Mouse (Mus musculus): ENCODE results near the gene 1700012A03Rik. TPM values are rescaled to one million over a fixed set of nuclear protein-coding genes. Genes with fewer than 3 reads are reported as not detected.

Gene 1700012A03Rik
- not detected for polyA plus RNA-seq (2017; shearing (Covaris generic))

DNA sequence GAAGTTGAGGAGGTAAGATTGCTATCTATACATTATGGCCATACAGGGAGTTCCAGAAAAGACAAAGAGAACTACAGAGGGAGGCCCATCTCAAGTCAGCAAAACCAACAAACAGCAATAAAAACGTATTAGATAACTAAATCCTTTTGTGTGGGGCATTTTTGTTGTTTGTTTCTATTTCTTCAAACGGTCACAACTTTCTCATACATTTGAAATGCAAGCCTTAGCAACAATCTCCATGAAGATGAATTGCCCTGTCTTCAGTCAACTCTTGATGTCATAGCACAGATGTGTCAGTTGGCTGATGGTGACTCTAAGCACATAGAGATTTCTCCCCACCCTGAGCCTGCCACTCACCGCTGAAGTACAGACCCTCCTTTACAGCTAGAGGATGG is at the start of gene 1700012A03Rik:
Gene 1700012A03Rik, plus strand, starts transcription at position 296 of the 395 bp plus-strand sequence.
- no peak for ATAC-seq

DNA sequence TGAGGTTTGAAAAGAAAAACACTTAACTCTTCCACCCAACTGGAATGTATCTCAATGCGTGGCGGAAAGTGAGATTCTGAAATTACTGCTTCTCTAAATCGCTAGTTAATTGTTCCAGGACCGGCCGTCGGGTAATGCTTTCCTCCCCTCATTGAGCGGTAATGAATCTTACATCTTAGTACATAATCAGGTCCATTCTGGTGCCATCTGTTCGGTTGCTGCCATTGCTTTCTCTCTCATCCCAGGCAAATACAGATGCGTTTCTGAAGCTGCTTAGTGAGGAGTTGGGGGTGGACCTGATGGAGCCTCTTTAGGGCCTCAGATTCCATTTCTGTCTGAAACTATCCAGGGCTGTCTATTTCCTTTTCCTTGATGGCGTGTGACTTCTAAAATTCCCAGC is 45.8 kb upstream of the 1700012A03Rik start:
- no peak for ATAC-seq

DNA sequence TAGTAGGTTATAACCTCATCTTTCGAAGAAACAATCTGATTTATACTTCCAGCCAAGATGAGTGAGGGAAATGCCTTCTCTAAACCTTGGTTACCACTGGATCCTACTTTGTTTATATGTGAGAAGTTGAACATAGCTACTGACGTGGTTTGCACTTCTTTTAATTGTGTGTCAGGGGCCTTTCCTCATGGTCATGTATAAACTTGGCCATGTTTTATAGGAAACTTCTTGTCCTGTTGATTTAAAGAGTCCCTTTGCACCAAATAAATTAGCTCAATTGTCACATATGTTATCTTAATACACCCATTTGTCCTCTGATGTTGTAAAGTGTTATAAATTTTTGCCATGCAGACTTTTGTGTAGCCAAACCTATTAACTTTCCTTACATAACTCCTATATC is 44.1 kb upstream of the 1700012A03Rik start:
- no peak for ATAC-seq

DNA sequence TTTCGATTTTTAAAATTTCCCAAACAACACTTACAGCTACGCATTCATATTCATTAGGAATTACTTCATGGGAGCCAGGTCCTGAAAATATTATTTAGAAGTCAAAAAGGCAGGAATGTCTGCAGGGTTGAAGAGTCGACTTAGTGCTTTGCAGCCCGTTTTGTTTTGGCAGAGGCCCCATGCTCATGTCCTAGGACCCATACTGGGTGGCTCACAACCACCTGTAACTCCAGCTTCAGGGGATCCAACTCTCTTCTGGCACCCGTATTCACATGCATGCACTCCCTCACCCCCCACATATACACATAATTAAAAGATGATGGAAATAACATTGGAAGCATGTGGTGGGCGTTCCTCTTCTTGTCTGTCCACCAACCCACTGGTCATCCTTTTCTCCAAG is 43.7 kb upstream of the 1700012A03Rik start:
- ATAC-seq: no peak

DNA sequence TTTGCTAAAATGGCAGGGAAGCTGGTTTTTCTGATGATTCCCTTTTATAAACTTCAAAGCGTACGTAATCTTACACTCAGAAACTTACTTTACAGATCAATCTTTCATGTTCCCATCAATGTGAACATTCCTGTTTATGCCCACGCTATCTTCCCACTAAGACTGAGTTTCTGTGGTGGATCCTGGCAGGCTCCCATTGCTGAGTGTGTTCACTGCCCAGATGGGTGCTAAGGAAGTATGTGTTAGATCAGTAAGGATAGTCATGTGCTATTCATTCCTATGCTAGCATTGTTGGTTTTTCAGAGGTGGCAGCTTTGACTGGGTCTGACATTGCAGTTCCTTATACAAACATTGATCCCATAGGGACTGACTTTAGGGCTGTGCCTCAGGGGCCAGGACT is 42.7 kb upstream of the 1700012A03Rik start:
- no peak for ATAC-seq

DNA sequence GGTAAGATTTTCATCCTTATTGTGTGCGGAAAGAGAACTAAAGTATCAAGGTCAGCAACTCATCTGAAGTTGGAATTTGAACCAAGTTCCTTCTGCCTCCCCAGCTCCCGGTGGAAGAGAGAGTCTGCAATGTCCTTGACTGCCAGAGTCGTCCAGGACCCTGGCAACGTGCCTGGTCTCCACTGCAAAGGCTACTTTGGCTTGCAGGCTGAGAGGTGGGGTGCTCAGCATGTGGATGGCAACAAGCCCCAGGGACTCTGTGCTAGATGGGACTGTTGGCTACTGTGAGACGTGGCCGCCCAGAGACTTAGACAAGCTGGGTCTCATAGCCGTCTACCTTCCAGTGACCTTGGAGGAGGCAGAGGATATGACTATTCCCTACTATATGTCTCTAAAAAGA is 33.2 kb upstream of the 1700012A03Rik start:
- ATAC-seq: no peak

DNA sequence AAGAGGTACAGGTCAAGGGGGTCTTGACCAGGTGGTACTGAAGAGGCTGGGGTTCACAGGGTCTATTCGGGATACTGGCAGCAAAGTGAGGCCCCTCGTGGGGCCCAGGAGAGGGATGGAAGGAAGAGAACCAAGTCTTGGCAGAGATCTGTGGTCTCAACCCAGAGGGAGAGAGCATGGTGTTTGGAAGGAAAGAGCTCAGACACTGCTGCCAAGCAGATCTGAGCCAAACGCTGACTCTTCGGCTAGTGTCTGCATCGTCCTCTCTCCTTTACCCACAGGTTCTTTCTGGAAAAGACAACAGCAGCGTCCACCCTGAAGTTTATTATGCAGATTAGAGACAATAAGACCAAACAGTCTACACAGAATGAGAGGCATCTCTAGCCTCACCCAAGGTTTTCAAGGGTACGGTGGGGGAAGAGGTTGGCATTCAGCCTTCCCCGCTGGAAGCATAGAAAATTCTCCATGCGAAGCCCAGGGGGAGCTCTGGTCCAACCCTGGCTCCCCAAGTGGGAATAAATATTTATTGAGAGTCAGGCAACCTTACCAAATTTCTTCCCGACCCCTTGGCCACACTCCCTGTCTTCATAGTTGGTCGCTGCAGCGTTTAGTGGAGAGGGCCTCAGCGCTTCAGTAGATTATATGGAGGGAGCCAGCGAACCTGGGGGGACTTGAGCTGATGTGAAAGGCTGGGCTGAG is 32.5 kb upstream of the 1700012A03Rik start:
- ATAC-seq: no peak

DNA sequence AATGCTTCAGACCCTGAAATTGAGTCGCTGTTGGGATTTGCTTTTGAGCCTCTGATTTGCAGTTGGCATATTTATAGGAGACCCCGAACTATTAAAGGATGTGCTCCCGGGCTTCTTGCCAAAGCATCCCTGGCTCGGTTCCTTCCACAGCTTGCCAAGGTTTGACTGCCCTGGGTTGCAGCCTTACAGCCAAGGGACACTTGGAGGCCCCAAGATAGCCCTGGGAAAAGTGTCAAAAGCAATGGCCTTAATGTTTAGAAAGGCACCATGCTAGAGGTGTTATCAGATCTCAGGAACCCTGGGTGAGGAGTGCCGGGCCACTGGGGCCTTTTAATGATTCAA is 32.0 kb upstream of the 1700012A03Rik start:
- no peak for ATAC-seq

DNA sequence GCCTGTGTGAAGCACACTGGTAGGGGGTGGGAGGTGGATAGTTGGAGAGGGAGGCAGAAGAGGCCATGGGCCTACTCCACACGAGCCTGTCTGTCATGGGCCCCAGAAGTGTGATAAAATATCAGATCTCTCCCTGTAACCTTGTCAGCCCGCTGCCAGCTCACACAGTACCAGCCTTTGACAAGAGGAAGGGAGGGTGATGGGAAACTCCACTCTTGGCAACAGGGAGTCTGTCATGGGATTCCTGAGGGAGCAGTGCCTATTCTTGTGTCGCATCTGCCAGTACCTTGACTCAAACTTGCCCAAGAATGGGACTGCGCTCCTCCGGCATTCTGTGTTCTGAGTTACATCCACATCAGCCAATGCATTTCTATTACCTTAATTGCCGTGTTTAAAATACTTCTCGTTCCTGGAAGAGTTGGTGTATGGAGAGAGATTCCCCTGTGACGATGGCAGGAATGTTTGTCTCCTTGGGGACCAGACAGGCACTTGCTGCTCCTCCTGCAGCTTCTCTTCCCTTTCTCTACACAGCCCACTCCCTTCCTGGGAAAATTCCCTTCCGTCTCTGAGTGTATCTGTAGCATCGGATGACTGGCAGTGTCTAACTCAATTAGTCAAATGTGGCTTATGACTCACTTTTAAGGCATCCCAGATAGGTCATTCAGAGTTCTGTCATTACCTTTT is 28.1 kb upstream of the 1700012A03Rik start:
- no peak for ATAC-seq

DNA sequence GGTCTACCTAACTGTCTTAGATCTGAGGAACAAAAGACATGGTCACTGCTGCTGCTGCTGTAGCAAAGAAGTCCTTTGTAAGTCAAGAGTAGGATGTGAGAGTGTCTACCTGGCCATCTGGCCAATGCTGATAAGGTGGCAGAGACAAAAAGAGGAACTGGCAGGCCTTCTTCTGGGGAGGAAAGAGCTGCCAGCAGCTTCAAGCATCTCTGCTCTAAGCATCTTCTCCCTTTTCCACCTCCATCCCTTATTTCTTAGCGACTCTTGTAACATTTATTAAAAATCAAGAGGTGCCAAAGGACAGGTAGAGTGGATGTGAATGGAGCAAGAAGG is 27.5 kb upstream of the 1700012A03Rik start:
- no peak for ATAC-seq

DNA sequence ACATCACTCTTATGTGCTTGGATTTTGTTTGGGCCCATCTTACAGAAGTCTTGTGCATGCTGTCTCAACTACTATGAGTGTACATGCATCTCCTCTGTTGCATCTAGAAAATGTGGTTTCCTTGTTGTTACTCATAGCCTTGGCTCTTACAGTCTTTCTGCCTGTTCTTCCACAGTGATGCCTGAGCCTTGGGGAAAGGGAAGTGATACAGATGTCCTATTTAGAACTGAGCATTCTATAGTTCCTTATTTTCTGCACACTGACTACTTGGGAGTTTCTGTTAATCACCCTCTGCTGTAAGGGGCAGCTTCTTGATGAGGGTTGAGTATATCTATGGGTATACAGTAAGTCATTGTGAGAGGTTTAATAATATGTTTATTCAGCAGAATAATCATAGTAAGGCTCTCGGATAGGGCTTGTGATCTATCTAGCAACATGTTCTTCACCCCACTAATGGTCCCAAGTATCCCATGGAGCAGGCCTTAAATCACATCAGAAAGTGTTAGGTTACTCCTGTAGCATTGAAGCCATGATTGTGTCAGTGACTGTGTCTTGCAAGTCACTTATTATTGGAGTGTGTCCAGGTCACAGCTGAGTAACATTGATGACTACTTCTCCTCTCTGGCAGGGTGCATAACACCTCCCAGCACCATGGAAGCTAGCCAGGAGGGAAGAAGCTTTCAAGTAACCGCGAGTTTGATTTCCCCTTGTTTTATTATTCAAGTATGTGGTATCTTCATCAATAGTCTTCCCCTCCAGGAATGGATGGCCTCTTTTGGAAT is 21.6 kb upstream of the 1700012A03Rik start:
- no peak for ATAC-seq

DNA sequence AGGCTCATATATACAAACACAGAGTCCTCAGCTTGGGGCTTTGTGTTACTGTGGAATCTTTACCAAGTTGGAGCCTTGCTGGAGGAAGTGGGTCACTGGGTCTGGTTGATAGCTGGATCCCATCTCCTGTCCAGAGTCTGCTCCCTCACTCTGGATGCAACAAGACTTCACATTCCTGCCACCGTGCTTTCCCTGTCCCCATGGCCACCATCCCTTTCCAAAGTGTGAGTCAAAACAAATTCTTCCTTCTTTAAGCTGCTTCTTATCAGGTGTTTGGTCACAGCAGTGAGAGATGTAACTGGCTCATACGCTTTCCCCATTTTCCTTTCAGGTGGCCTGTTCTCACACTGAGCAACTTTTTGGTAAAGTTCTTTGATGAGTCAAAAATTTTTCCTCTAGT is 15.8 kb upstream of the 1700012A03Rik start:
- ATAC-seq: no peak

DNA sequence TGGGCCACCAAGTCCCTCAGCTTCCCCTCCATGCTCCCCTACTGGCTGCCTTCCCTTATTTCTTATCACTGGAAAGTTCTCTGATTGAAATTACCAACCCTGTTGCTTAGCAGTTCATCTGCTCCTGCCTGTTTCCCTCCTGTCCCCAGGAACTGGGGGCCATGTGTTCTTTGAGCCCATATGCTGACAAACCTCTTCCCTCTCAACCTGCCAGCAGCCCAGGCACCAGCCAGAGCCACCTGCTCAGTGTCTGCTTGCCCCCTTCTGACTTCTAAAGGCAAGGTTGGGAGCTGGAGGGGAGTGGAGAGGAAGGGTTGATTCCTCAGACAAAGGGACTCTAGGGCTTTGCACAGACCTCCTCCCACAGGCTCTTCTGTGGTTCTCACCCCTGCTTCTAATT is 4.7 kb upstream of the 1700012A03Rik start:
- ATAC-seq: no peak

DNA sequence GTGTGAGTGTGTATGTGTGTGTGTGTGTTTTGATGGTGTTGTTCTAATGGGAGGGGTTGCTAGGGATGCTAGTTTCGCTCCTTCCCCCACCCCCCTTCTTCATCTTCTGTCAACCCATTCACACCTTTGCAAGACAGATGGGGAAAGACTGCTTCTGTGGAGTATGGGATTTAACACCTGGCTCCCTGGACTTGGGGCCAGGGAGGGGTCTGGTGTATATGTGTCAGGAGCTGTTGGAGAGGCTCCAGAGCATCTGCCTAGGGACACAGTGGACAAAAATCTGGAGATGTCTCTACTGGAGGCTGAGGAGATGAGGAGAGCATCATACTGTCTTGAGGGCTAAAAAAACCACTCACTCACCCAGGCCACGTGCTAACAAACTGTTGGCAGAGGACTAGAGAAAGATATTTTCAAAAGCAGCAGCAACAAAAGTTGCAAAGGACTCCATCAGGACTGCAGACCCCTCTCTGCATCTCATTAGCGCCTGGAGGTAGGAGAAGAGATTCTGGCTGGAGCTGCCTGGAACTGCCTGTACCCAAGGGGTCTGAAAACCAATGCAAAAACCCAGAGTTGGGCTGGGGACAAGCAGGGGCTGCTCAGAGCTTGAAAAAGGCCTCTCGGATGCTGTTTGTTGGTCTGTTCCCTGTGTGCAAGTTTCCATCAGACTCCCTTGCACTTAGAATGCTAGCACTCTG is 643 bp upstream of the 1700012A03Rik start:
- ATAC-seq: no peak

DNA sequence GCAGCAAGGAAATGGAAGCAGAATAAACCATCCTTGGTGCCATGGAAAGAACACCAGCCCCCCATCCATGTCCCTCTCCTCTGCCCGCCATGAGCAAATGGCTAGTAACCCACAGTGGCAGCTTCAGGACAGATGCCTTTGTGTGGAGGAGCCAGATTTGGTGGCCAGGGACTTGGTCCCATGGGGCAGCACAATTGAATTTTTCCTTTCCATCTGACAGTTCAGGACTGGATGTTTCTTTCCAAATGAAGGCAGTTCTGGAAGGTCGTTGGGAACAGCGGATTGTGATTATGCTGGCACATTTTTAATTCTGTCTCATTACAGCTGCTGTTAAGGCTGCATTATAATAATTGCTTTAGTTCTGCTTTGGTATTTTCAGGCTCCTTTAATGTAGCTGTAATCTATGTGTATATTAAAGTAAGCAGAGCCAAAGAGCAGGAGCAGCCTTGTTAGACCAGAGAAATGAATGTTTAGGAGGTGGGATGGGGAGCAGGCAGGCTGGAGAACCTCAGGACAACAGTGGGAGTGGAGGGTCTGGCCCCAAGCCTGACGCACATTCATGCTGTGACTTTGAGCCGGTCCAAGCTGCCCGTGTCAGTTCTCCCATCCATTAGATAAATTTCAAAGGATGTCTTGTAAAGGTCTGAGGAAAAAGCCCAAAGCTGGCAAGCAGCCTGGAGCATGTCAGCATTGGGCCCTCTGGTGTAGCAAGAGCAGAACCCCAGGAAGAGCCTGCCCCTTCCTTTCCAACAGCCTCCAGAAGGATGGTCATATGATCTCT is 2.3 kb downstream of the 1700012A03Rik start:
- ATAC-seq: no peak

DNA sequence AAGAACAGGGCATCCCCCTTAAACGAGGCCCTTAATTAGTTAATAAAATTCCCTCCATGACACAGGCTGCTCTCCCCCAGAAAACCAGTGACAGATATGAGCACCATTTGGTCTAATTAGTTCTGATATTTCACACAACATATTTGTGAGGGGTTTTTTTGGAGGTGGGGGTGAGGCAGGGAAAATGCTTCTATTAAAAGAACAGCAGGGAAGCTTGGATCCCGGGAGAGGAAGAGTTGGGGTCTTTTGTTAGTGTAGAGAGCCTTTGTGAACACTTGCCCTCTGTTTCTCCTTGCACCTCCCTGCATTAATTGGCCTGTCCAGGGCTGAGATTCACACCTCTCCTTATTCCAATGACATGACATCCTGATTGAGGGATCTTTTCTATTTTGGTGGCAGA is 6.5 kb downstream of the 1700012A03Rik start:
- no peak for ATAC-seq

DNA sequence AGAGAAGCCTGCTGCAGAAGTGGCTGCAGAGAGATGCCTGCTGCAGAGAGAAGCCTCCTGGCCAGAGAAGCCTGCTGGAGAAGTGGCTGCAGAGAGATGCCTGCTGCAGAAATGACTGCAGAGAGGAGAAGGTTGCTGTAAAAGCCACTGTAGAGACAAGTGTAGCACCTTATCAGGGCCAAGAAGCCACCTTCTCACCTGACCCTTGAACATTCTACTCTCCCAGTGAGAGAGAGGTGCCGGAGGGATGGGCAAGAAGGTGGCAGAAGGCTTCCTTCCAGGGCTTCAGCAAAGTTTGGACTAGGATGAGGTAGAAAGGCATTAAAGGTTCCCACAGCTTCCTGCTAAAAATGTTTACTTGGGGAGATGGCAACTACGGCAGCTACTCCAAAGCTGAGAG is 8.5 kb downstream of the 1700012A03Rik start:
- no peak for ATAC-seq

DNA sequence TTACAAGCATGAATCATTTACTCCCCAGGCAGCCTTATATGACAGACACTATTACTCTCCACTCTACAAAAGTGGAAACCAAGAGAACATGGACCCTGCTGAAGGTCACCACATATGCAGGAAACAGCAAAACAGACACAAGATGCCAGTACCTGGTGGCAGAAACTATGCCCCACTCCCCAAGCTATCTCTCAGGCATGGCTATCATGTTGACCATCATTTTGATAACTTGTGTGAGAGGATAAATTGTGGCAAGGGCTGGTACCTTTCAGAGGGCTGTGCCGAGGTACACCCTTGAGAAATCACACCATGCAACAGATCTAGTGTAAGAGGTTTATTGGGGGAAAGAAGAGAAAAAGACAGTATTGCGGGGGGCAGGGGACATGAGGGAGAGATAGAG is 10.6 kb downstream of the 1700012A03Rik start:
- ATAC-seq: no peak

DNA sequence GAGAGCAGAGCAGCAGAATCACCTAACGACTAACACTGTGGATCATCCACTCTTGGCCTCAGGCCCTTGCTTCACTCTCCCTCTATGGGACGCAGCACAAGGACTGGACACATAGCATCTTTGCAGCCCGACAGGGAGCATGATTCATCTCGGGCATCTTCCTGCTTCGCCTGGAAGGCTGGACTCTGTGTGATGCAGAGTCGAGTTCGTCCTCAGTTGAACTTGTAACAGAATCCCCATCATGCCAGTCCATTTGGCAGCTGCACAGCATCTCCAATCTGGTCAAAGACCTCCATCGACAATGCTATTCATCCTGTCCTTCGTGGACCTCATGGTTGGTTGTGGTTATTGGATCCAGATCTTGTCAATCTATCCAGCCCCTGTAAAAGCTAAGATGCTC is 11.2 kb downstream of the 1700012A03Rik start:
- ATAC-seq: no peak

DNA sequence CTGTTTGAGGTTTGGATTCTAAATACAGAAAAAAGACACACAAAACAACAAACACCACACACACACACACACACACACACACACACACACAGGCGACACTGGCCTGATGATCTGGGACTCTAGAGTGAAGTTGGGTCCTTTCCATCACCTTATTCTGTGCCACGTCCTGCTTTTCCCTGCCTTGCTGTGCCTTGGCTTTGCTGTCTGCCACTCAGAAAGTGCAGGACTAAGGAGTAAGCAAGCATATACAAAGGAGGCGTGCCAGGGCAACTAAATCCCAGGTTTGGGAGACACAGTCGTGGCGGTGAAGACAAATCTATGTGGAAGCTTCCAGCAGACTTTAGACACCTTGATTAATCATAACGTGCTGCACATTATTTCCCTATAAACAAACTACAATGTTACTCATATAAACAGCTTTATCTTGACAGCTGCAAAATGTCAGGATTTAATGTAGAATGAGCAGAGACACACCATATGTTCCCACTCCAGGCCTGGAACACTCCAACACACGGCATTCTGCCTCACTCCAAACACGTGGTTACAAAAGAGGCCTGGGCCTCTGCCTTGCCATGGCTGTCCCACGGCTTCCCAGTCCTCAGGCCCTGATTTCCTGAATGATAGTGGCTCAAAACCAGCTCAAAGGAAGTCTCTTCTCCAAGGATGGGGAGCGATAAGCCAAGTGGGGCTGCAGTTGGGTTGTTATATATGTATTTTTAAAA is 15.9 kb downstream of the 1700012A03Rik start:
- no peak for ATAC-seq

DNA sequence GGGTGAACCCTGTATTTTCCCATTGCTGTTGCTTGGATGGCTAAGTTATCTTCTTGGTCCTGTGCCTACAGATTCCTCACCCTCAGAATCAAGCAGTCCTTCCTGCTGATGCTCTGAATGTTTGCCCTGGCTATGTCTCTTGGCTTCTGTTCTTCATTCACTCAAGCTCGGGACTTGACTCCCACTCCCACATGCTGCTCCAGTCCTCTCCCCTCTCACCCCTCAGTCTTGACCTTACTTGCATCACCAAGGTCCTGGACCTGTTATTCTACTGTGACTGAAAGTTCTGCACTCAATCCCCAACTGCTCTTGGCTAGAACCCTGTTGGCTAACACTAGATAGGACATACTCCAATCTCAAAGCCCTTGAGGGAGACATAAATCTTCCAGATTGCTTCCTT is 22.1 kb downstream of the 1700012A03Rik start:
- ATAC-seq: no peak

DNA sequence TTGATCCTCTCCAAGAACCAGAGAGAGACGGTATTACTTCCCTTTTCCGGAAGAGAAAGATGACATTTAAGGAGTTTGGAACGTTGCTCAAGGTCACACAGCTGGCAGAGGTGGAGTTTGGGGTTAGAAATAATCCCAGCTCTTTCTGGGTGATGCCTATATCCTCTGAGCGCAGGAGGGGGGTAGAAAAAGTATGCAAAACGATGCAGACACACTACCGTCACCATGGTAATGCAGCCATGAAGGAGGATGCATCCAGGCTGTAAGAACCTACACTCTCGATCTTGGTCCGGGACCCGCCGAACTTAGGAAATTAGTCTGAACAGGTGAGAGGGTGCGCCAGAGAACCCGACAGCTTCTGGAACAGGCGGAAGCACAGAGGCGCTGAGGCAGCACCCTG is 43.3 kb downstream of the 1700012A03Rik start:
- ATAC-seq: no peak

Measured in CD4-positive, CD25-positive, alpha-beta regulatory T cell, adult 4 months (primary cell).